Mouse (Mus musculus) forebrain, embryonic 16.5 days (tissue): ENCODE data around the gene Gon7. TPM values are rescaled to one million over a fixed set of nuclear protein-coding genes. Genes with fewer than 3 reads are reported as not detected.
A peak's percentile ranks its signal among the peaks of the same experiment; 100 is the strongest.

Source experiments
- ATAC-seq: fragments of 200-750 bp; cut with Nextera tagmentation; 2 replicates; pipeline ENCODE4 v1.8.0; 2017; ENCODE audit warnings: mild to moderate bottlenecking, moderate library complexity
- H3K27ac ChIP-seq: fragments of 300-500 bp; sonication (generic); 2 replicates; pipeline ENCODE4 v1.5.1; 2014; ENCODE audit warnings: low read length, control low read depth
- H3K27me3 ChIP-seq: fragments of 300-500 bp; sonication (generic); replicated peaks from 2 replicates; pipeline ENCODE4 v1.6.1; 2014; ENCODE audit warnings: low read length; ENCODE audit not compliant: control insufficient read depth, insufficient read depth
- H3K36me3 ChIP-seq: fragments of 300-500 bp; sonication (generic); 2 replicates; pipeline ENCODE4 v1.6.1; 2014; ENCODE audit not compliant: control insufficient read depth, insufficient read depth
- H3K4me1 ChIP-seq: fragments of 300-500 bp; sonication (generic); replicated peaks from 2 replicates; pipeline ENCODE4 v1.6.1; 2014; ENCODE audit warnings: low read length; ENCODE audit not compliant: control insufficient read depth, insufficient read depth
- H3K4me2 ChIP-seq: fragments of 300-500 bp; sonication (generic); 2 replicates; pipeline ENCODE4 v1.6.1; 2014; ENCODE audit warnings: mild to moderate bottlenecking, low read length, control low read depth
- H3K4me3 ChIP-seq: fragments of 300-500 bp; sonication (generic); replicated peaks from 2 replicates; pipeline ENCODE4 v1.5.1; 2014; ENCODE audit warnings: mild to moderate bottlenecking, low read length, control low read depth
- H3K9ac ChIP-seq: fragments of 300-500 bp; sonication (generic); replicated peaks from 2 replicates; pipeline ENCODE4 v1.6.1; 2014; ENCODE audit warnings: low read depth, low read length, control low read depth
- H3K9me3 ChIP-seq: fragments of 300-500 bp; sonication (generic); 2 replicates; pipeline ENCODE4 v1.6.1; 2016; ENCODE audit warnings: low read length; ENCODE audit not compliant: control insufficient read depth
- WGBS: fragments of 180-500 bp; shearing (Covaris S2); extraction: QIAGEN DNeasy Blood & Tissue Kit; methylation state at CpG from one replicate; pipeline ENCODE4 v1.1.7; 2014; 5-methylcytosine and 5-hydroxymethylcytosine counted together
- polyA plus RNA-seq: library from polyadenylated mRNA; unstranded; fragments of >200 nt; fragmentation: Nextera tagmentation; extraction: Ambion mirVana; gene quantifications from 2 replicates; pipeline ENCODE4 v1.2.1, GENCODE M21; 2015

Gene Gon7
- polyA plus RNA-seq, 1 experiment from 2014 or later = 50.0 TPM

GRCm38 (mm10) chr12:102730798-102731619 lies 26.6 kb downstream of the Gon7 start:
- Histone ChIP-seq H3K27me3 (no peaks in the 10 kb centered on the region), H3K4me3 (peak overlapping the region; percentile 20), H3K4me2 (peak overlapping the region; percentile 45), H3K4me1 (peaks cover 21% of the 10 kb centered on the region), H3K9me3 (no peaks in the 10 kb centered on the region), H3K27ac (peak overlapping the region; percentile 86), H3K36me3 (no peaks in the 10 kb centered on the region), H3K9ac (0 out of 2 replicates have a peak overlapping the region, but pooled peaks have one; percentile 20)
- ATAC-seq = peak; percentile 66
- WGBS = 14% methylated on average over 16 of the region's 16 CpGs

- 32% methylated on average over 26 of the region's 26 CpGs for WGBS
- Histone ChIP-seq H3K27ac (peak overlapping the region; percentile 86), H3K4me1 (peaks cover 21% of the 10 kb centered on the region), H3K9ac (0 out of 2 replicates have a peak overlapping the region, but pooled peaks have one; percentile 20), H3K27me3 (no peaks in the 10 kb centered on the region), H3K4me2 (peak overlapping the region; percentile 45), H3K4me3 (peak overlapping the region; percentile 20), H3K36me3 (no peaks in the 10 kb centered on the region), H3K9me3 (no peaks in the 10 kb centered on the region)
- ATAC-seq = peak; percentile 97
Observed at GRCm38 (mm10) chr12:102729855-102730797, 27.5 kb downstream of the Gon7 start.

DNA sequence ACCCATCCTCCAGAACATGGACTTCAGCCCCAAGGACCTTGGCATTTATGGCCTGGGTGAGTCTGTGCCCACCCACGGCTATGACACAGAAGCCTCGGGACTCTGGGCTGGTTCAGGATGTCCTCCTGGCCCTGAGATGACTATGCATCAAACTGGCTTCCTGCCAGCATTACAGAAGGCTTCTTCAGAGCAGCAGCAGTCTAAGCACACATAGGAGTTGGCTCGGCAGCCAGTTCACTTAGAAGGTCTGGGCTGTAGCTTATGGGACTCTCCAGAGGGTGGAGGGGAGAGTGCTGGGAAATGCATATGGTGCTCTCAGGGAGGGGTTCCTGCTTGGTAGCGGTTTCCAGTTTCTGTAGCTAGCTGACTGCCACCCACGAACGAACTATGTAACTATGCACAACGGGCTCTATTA lies 31.8 kb downstream of the Gon7 start:
- no peak overlapping the region for H3K4me3 ChIP-seq
- peaks cover 12% of the 10 kb centered on the region for H3K4me1 ChIP-seq
- no peak overlapping the region for H3K9ac ChIP-seq
- H3K36me3 ChIP-seq = no peaks in the 10 kb centered on the region
- no peak overlapping the region for H3K27ac ChIP-seq
- H3K9me3 ChIP-seq = no peaks in the 10 kb centered on the region
- WGBS = 71% methylated on average over 7 of the region's 7 CpGs
- H3K4me2 ChIP-seq = no peak overlapping the region
- ATAC-seq = no peak
- no peaks in the 10 kb centered on the region for H3K27me3 ChIP-seq

DNA sequence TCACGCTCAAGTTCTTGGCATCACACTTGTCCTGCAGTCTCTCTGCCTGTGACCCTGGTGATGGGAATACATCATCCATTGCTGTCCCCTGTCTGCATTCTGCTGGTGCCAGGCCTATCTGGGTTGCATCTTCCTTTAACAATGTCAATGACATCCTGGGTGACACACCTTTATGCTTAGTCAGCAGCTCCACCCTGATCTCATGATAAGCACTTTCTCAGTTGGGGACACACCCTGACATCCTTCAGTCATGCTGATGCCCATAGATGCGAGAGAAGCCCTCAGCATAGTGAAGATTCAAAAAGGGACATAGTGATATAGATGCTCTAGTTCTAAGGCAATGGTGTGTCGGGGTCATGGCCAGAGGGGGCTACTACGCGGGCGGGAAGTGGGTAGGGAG lies 32.5 kb downstream of the Gon7 start:
- ATAC-seq = no peak
- no peak overlapping the region for H3K27ac ChIP-seq
- no peaks in the 10 kb centered on the region for H3K9me3 ChIP-seq
- H3K27me3 ChIP-seq = no peaks in the 10 kb centered on the region
- no peak overlapping the region for H3K4me3 ChIP-seq
- no peak overlapping the region for H3K4me2 ChIP-seq
- no peaks in the 10 kb centered on the region for H3K36me3 ChIP-seq
- no peak overlapping the region for H3K9ac ChIP-seq
- peaks cover 6% of the 10 kb centered on the region for H3K4me1 ChIP-seq
- WGBS = 92% methylated on average over 6 of the region's 6 CpGs

DNA sequence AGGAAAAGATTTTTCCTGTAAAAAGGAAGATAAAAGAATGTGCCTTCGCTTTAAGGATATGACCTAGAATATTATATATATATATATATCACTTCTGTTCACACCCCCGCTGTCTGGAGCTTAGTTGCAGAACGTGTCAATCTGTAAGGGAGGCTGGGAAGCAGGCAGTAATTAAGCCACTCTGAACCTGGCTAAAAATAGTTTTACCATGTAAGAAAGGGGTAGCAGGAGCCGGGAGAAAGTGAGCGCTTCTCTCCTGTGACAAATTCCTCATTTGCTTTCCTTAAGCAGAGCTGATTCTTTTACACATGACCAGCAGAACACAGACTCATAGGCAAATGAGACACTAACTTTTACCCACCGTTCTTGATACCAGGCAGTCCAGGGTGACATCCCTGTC lies 33.7 kb downstream of the Gon7 start:
- H3K36me3 ChIP-seq = no peaks in the 10 kb centered on the region
- H3K27me3 ChIP-seq = no peaks in the 10 kb centered on the region
- H3K4me3 ChIP-seq = no peak overlapping the region
- H3K4me1 ChIP-seq = peaks cover 4% of the 10 kb centered on the region; the same call in 1 of the 2 replicates
- WGBS = 54% methylated on average over 6 of the region's 6 CpGs
- peak overlapping the region; percentile 43 for H3K27ac ChIP-seq
- H3K9ac ChIP-seq = no peak overlapping the region
- no peak overlapping the region for H3K4me2 ChIP-seq
- H3K9me3 ChIP-seq = no peaks in the 10 kb centered on the region
- ATAC-seq = peak; percentile 59

GRCm38 (mm10) chr12:102722966-102723365 lies 34.6 kb downstream of the Gon7 start:
- no peak for ATAC-seq
- Histone ChIP-seq H3K27ac (no peak overlapping the region), H3K27me3 (no peaks in the 10 kb centered on the region), H3K4me1 (peaks cover 4% of the 10 kb centered on the region; the same call in 1 of the 2 replicates), H3K9ac (no peak overlapping the region), H3K4me3 (no peak overlapping the region), H3K36me3 (no peaks in the 10 kb centered on the region), H3K9me3 (no peaks in the 10 kb centered on the region), H3K4me2 (no peak overlapping the region)
- WGBS = 73% methylated on average over 8 of the region's 8 CpGs

- H3K4me3 ChIP-seq = no peak overlapping the region
- no peak overlapping the region for H3K4me2 ChIP-seq
- H3K27ac ChIP-seq = no peak overlapping the region
- H3K4me1 ChIP-seq = peaks cover 4% of the 10 kb centered on the region; the same call in 1 of the 2 replicates
- no peak overlapping the region for H3K9ac ChIP-seq
- ATAC-seq = no peak
- no peaks in the 10 kb centered on the region for H3K9me3 ChIP-seq
- no peaks in the 10 kb centered on the region for H3K36me3 ChIP-seq
- H3K27me3 ChIP-seq = no peaks in the 10 kb centered on the region
- WGBS = 54% methylated on average over 11 of the region's 11 CpGs
Observed at GRCm38 (mm10) chr12:102722451-102722850, 35.2 kb downstream of the Gon7 start.

GRCm38 (mm10) chr12:102719552-102720315 lies 37.9 kb downstream of the Gon7 start:
- no peaks in the 10 kb centered on the region for H3K9me3 ChIP-seq
- H3K9ac ChIP-seq = no peak overlapping the region
- ATAC-seq = peak; percentile 79
- H3K27me3 ChIP-seq = no peaks in the 10 kb centered on the region
- H3K4me1 ChIP-seq = peaks cover 4% of the 10 kb centered on the region; the same call in 1 of the 2 replicates
- H3K4me2 ChIP-seq = peak overlapping the region; percentile 30
- H3K27ac ChIP-seq = no peak overlapping the region
- H3K36me3 ChIP-seq = no peaks in the 10 kb centered on the region
- no peak overlapping the region for H3K4me3 ChIP-seq
- WGBS = 25% methylated on average over 13 of the region's 13 CpGs
